Mouse (Mus musculus) midbrain, embryonic 10.5 days (tissue): Measurements from ENCODE around the gene Trim10. TPM values are rescaled to one million over a fixed set of nuclear protein-coding genes. Genes with fewer than 3 reads are reported as not detected.

ENCODE experiments used
- polyA plus RNA-seq: library from polyadenylated mRNA; unstranded; fragments of >200 nt; fragmentation: Nextera tagmentation; extraction: Ambion mirVana; gene quantifications from 2 replicates; pipeline ENCODE4 v1.2.1, GENCODE M21; 2016

The Trim10 gene
- polyA plus RNA-seq, 1 experiment from 2014 or later, result 7.4 TPM

Other genes with a start within 250 kb of the Trim10 start
- gene H2-M9, start 226.9 kb upstream of the Trim10 start, polyA plus RNA-seq, result not detected in 2 replicates
- gene H2-M1, start 197.4 kb upstream of the Trim10 start, polyA plus RNA-seq, result not detected in 2 replicates
- not detected in 2 replicates for gene H2-M10.5, start 96.7 kb upstream of the Trim10 start, polyA plus RNA-seq
- not detected in 2 replicates for gene H2-M10.6, start 57.4 kb upstream of the Trim10 start, polyA plus RNA-seq
- gene Trim26, start 32.4 kb upstream of the Trim10 start, polyA plus RNA-seq, result 46.0 and 48.5 TPM in 2 replicates
- 0.27 and 0.45 TPM in 2 replicates for gene Trim15, start 2.4 kb upstream of the Trim10 start, polyA plus RNA-seq
- not detected in 2 replicates for gene Trim40, start 20.5 kb downstream of the Trim10 start, polyA plus RNA-seq
- not detected in 2 replicates for gene Trim31, start 28.5 kb downstream of the Trim10 start, polyA plus RNA-seq
- gene Rnf39, start 73.3 kb downstream of the Trim10 start, polyA plus RNA-seq, result 0.22 and 0.67 TPM in 2 replicates
- 160 and 166 TPM in 2 replicates for gene Ppp1r11, start 82.2 kb downstream of the Trim10 start, polyA plus RNA-seq
- gene Znrd1, start 89.0 kb downstream of the Trim10 start, polyA plus RNA-seq, result 88.5 and 96.7 TPM in 2 replicates
- 8.8 and 10.6 TPM in 2 replicates for gene Znrd1as, start 89.0 kb downstream of the Trim10 start, polyA plus RNA-seq
- not detected in 2 replicates for gene 2410137M14Rik, start 111.7 kb downstream of the Trim10 start, polyA plus RNA-seq
- gene H2-M5, start 120.0 kb downstream of the Trim10 start, polyA plus RNA-seq, result 0.83 and 1.2 TPM in 2 replicates
- 61.6 and 87.8 TPM in 2 replicates for gene Zfp57, start 131.6 kb downstream of the Trim10 start, polyA plus RNA-seq
- gene Mog, start 153.8 kb downstream of the Trim10 start, polyA plus RNA-seq, result 0.10 and 0.15 TPM in 2 replicates
- gene Gabbr1, start 176.4 kb downstream of the Trim10 start, polyA plus RNA-seq, result 7.9 and 12.2 TPM in 2 replicates
- gene Olfr90, start 218.9 kb downstream of the Trim10 start, polyA plus RNA-seq, result 0.17 TPM in 1 of 2 replicates, not detected in the other
- gene Olfr91, start 228.7 kb downstream of the Trim10 start, polyA plus RNA-seq, result not detected in 2 replicates